Mouse (Mus musculus) heart, embryonic 10.5 days (tissue): ENCODE results near the gene 2610028H24Rik. TPM values are rescaled to one million over a fixed set of nuclear protein-coding genes. Genes with fewer than 3 reads are reported as not detected.

Experiments
- DNase-seq: peaks from one replicate; pipeline ENCODE4 v3.0.0-alpha.2; 2017; ENCODE audit warnings: low spot score
- H3K27ac ChIP-seq: fragments of 300-500 bp; sonication (generic); 2 replicates; pipeline ENCODE4 v1.5.1; 2016; ENCODE audit warnings: mild to moderate bottlenecking
- H3K27me3 ChIP-seq: fragments of 300-500 bp; sonication (generic); 2 replicates; pipeline ENCODE4 v1.6.1; 2016; ENCODE audit warnings: mild to moderate bottlenecking; ENCODE audit not compliant: poor library complexity, insufficient read depth, severe bottlenecking
- H3K36me3 ChIP-seq: fragments of 300-500 bp; sonication (generic); 2 replicates; pipeline ENCODE4 v1.6.1; 2016; ENCODE audit warnings: mild to moderate bottlenecking, moderate library complexity
- H3K4me1 ChIP-seq: fragments of 300-500 bp; sonication (generic); 2 replicates; pipeline ENCODE4 v1.6.1; 2016; ENCODE audit warnings: mild to moderate bottlenecking
- H3K4me3 ChIP-seq: fragments of 300-500 bp; sonication (generic); 2 replicates; pipeline ENCODE4 v1.5.1; 2016; ENCODE audit warnings: mild to moderate bottlenecking, moderate library complexity
- H3K9me3 ChIP-seq: fragments of 300-500 bp; sonication (generic); 2 replicates; pipeline ENCODE4 v1.6.1; 2016; ENCODE audit warnings: mild to moderate bottlenecking, moderate library complexity
- WGBS: fragments of 180-500 bp; shearing (Covaris S2); methylation state at CpG from one replicate; pipeline ENCODE4 v1.1.7; 2016; 5-methylcytosine and 5-hydroxymethylcytosine counted together
- polyA plus RNA-seq: library from polyadenylated mRNA; unstranded; fragments of >200 nt; fragmentation: Nextera tagmentation; extraction: Ambion mirVana; gene quantifications from 2 replicates; pipeline ENCODE4 v1.2.1, GENCODE M21; 2016

Gene 2610028H24Rik
- polyA plus RNA-seq, 1 experiment from 2014 or later, result not detected

GRCm38 (mm10) chr10:76461255-76461654 is 12.4 kb downstream of the 2610028H24Rik start:
- Histone ChIP-seq H3K9me3 (peaks cover 11% of the 10 kb centered on the region), H3K27ac (no peak overlapping the region), H3K4me3 (no peak overlapping the region), H3K27me3 (no peaks in the 10 kb centered on the region), H3K36me3 (peaks cover 38% of the 10 kb centered on the region), H3K4me1 (no peaks in the 10 kb centered on the region)
- DNase-seq, result no peak
- WGBS, result 87% methylated on average over 1 of the region's 1 CpGs

GRCm38 (mm10) chr10:76462312-76462711 is 13.4 kb downstream of the 2610028H24Rik start:
- no peaks in the 10 kb centered on the region for H3K27me3 ChIP-seq
- no peaks in the 10 kb centered on the region for H3K4me1 ChIP-seq
- 89% methylated on average over 7 of the region's 7 CpGs for WGBS
- H3K9me3 ChIP-seq, result peaks cover 11% of the 10 kb centered on the region
- peaks cover 38% of the 10 kb centered on the region for H3K36me3 ChIP-seq
- no peak overlapping the region for H3K4me3 ChIP-seq
- H3K27ac ChIP-seq, result no peak overlapping the region
- no peak for DNase-seq

GRCm38 (mm10) chr10:76462721-76463120 is 13.8 kb downstream of the 2610028H24Rik start:
- Histone ChIP-seq H3K27ac (no peak overlapping the region), H3K27me3 (no peaks in the 10 kb centered on the region), H3K9me3 (peaks cover 11% of the 10 kb centered on the region), H3K36me3 (peaks cover 38% of the 10 kb centered on the region), H3K4me1 (peaks cover 2% of the 10 kb centered on the region; the same call in 1 of the 2 replicates), H3K4me3 (no peak overlapping the region)
- no peak for DNase-seq
- 88% methylated on average over 6 of the region's 6 CpGs for WGBS

- H3K36me3 ChIP-seq, result peaks cover 44% of the 10 kb centered on the region
- 1% methylated on average over 55 of the region's 55 CpGs for WGBS
Measured at GRCm38 (mm10) chr10:76468203-76469162, 19.6 kb downstream of the 2610028H24Rik start, which contains the start of the genes Mcm3ap and Ybey. Mcm3ap (plus strand) TSS chr10:76468927. Ybey (minus strand) TSS chr10:76469114.

GRCm38 (mm10) chr10:76473759-76474158 is 24.9 kb downstream of the 2610028H24Rik start:
- 0 out of 2 replicates have a peak, but pooled peaks cover 4% of the 10 kb centered on the region for H3K4me1 ChIP-seq
- DNase-seq, result no peak
- no peak overlapping the region for H3K27ac ChIP-seq
- WGBS, result 90% methylated on average over 5 of the region's 5 CpGs
- H3K4me3 ChIP-seq, result no peak overlapping the region
- H3K9me3 ChIP-seq, result no peaks in the 10 kb centered on the region
- no peaks in the 10 kb centered on the region for H3K27me3 ChIP-seq
- peaks cover 79% of the 10 kb centered on the region for H3K36me3 ChIP-seq

More at GRCm38 (mm10) chr10:76468203-76469162, 19.6 kb downstream of the 2610028H24Rik start, which contains the start of the genes Mcm3ap and Ybey:
- DNase-seq, result peak; percentile 96
- Histone ChIP-seq H3K4me1 (peaks cover 6% of the 10 kb centered on the region; the same call in 1 of the 2 replicates), H3K4me3 (peak within 1 kb of the TSS; percentile 91), H3K9me3 (no peaks in the 10 kb centered on the region), H3K27ac (peak within 1 kb of the TSS; percentile 95), H3K27me3 (no peaks in the 10 kb centered on the region)

- H3K27ac ChIP-seq, result no peak overlapping the region
- H3K36me3 ChIP-seq, result peaks cover 95% of the 10 kb centered on the region
- H3K27me3 ChIP-seq, result no peaks in the 10 kb centered on the region
- H3K4me1 ChIP-seq, result no peaks in the 10 kb centered on the region
- no peak overlapping the region for H3K4me3 ChIP-seq
- DNase-seq, result no peak
- no peaks in the 10 kb centered on the region for H3K9me3 ChIP-seq
- WGBS, result 93% methylated on average over 13 of the region's 13 CpGs
Measured at GRCm38 (mm10) chr10:76480851-76481250, 32.0 kb downstream of the 2610028H24Rik start.

- H3K4me1 ChIP-seq, result no peaks in the 10 kb centered on the region
- DNase-seq, result no peak
- H3K27ac ChIP-seq, result no peak overlapping the region
- H3K4me3 ChIP-seq, result no peak overlapping the region
- no peaks in the 10 kb centered on the region for H3K9me3 ChIP-seq
- peaks cover 95% of the 10 kb centered on the region for H3K36me3 ChIP-seq
- H3K27me3 ChIP-seq, result no peaks in the 10 kb centered on the region
- 76% methylated on average over 6 of the region's 6 CpGs for WGBS
Measured at GRCm38 (mm10) chr10:76481480-76481879, 32.6 kb downstream of the 2610028H24Rik start.

DNA sequence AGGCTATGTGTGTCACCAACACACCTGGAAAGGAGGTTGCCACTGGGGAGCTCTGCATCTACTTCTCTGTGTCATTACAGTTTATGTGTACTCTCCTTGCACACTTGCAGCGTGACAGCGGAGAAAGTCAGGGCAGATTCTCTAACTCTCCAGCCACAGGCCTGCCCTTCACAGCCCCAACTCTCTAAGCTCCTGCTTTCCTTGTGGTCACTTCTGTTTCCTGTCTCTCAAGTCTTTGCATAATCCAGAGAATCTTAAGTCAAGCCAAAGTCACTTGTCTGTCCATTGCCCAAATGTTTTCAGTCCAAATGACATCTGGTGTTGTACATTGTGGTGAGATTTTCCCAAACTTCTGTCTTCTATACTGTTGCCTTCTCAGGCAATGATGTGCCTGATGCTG is 37.4 kb downstream of the 2610028H24Rik start:
- Histone ChIP-seq H3K27me3 (no peaks in the 10 kb centered on the region), H3K4me3 (no peak overlapping the region), H3K36me3 (peaks cover 96% of the 10 kb centered on the region), H3K27ac (no peak overlapping the region), H3K9me3 (no peaks in the 10 kb centered on the region), H3K4me1 (no peaks in the 10 kb centered on the region)
- DNase-seq, result no peak
- 94% methylated on average over 2 of the region's 2 CpGs for WGBS

GRCm38 (mm10) chr10:76488265-76488664 is 39.4 kb downstream of the 2610028H24Rik start:
- no peak for DNase-seq
- Histone ChIP-seq H3K36me3 (peaks cover 93% of the 10 kb centered on the region), H3K27ac (no peak overlapping the region), H3K4me3 (no peak overlapping the region), H3K9me3 (no peaks in the 10 kb centered on the region), H3K27me3 (no peaks in the 10 kb centered on the region), H3K4me1 (no peaks in the 10 kb centered on the region)
- 62% methylated on average over 8 of the region's 8 CpGs for WGBS

- no peak overlapping the region for H3K27ac ChIP-seq
- DNase-seq, result no peak
- H3K27me3 ChIP-seq, result no peaks in the 10 kb centered on the region
- peaks cover 93% of the 10 kb centered on the region for H3K36me3 ChIP-seq
- 91% methylated on average over 15 of the region's 15 CpGs for WGBS
- H3K4me3 ChIP-seq, result no peak overlapping the region
- no peaks in the 10 kb centered on the region for H3K9me3 ChIP-seq
- no peaks in the 10 kb centered on the region for H3K4me1 ChIP-seq
Measured at GRCm38 (mm10) chr10:76489205-76489604, 40.3 kb downstream of the 2610028H24Rik start.

DNA sequence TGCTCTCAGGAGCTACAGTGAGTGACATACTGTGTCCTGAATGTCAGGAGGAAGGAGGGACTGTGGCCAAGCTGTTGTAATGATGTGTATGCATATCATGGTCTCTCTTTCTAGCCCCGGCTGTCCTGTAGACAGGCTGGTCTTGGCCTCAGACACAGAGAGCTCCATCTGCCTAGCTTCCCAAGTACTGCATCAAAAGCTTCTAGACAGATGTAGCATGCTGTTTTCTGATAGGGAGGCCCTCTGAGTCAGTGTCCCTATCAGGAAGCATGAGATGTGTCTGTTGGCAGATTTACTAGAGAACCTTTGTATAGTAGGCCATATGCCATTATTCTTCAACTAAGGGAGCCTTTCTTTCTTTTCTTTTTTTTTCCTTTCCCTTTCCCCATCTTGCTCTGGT is 44.6 kb downstream of the 2610028H24Rik start:
- Histone ChIP-seq H3K4me3 (no peak overlapping the region), H3K4me1 (no peaks in the 10 kb centered on the region), H3K27ac (no peak overlapping the region), H3K27me3 (no peaks in the 10 kb centered on the region), H3K9me3 (no peaks in the 10 kb centered on the region), H3K36me3 (peaks cover 85% of the 10 kb centered on the region)
- 71% methylated on average over 1 of the region's 1 CpGs for WGBS
- DNase-seq, result no peak

- no peak overlapping the region for H3K27ac ChIP-seq
- WGBS, result 87% methylated on average over 6 of the region's 6 CpGs
- DNase-seq, result no peak
Measured at GRCm38 (mm10) chr10:76495501-76495900, 46.6 kb downstream of the 2610028H24Rik start.

DNA sequence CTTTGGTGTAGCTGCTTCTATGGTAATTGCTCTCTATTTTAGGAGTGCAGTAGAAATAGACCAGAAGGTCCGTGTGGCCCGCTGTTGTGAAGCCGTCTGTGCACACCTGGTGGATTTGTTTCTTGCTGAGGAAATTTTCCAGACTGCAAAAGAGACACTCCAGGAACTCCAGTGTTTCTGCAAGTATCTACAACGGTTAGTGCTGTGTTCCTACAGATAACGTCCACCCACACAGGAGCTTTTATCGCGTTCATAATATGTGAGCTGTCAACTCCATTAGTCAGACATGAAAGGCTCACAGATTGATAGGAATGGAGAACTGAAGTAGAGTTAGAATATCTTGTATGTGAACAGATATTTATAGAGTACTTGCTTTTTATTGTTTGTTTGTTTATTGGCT is 47.5 kb downstream of the 2610028H24Rik start:
- H3K4me1 ChIP-seq, result no peaks in the 10 kb centered on the region
- H3K36me3 ChIP-seq, result peaks cover 83% of the 10 kb centered on the region
- H3K9me3 ChIP-seq, result no peaks in the 10 kb centered on the region
- no peaks in the 10 kb centered on the region for H3K27me3 ChIP-seq
- H3K27ac ChIP-seq, result no peak overlapping the region
- WGBS, result 62% methylated on average over 7 of the region's 7 CpGs
- DNase-seq, result no peak
- no peak overlapping the region for H3K4me3 ChIP-seq

More at GRCm38 (mm10) chr10:76495501-76495900, 46.6 kb downstream of the 2610028H24Rik start:
- Histone ChIP-seq H3K9me3 (no peaks in the 10 kb centered on the region), H3K4me1 (no peaks in the 10 kb centered on the region), H3K4me3 (no peak overlapping the region), H3K36me3 (peaks cover 85% of the 10 kb centered on the region), H3K27me3 (no peaks in the 10 kb centered on the region)
